Mouse (Mus musculus) cerebellum, postnatal 10 days (tissue): Measurements from ENCODE around the gene Nr1i2.
"Not testable (repeated sequence)": the region's sequence is repeated elsewhere in the genome, so short reads cannot be mapped to it uniquely, and the experiment has no call there.

ENCODE experiments used
- DNase-seq, 2 experiments: peaks; one replicate each; pipeline ENCODE4 v3.0.0; 2021; ENCODE audit warnings: mixed read lengths in 2 of 2

Nr1i2 gene

GRCm38 (mm10) chr16:38286541-38286940 is 8.1 kb downstream of the Nr1i2 start:
- DNase-seq, result peak; percentile 13 to 17

GRCm38 (mm10) chr16:38285801-38286200 is 8.8 kb downstream of the Nr1i2 start:
- DNase-seq, result no peak

GRCm38 (mm10) chr16:38283300-38283699 is 11.3 kb downstream of the Nr1i2 start:
- no peak for DNase-seq

- no peak for DNase-seq
These were observed 12.0 kb downstream of the Nr1i2 start for GRCm38 (mm10) chr16:38282559-38283160.

GRCm38 (mm10) chr16:38280951-38281350 is 13.7 kb downstream of the Nr1i2 start:
- no peak for DNase-seq

GRCm38 (mm10) chr16:38279794-38280193 is 14.8 kb downstream of the Nr1i2 start:
- DNase-seq, result no peak

- DNase-seq, result no peak
These were observed 19.9 kb downstream of the Nr1i2 start for GRCm38 (mm10) chr16:38274737-38275136.

GRCm38 (mm10) chr16:38272483-38272882 is 22.1 kb downstream of the Nr1i2 start:
- DNase-seq, result no peak

GRCm38 (mm10) chr16:38271601-38272000 is 23.0 kb downstream of the Nr1i2 start:
- no peak for DNase-seq

GRCm38 (mm10) chr16:38255927-38256326 is 38.7 kb downstream of the Nr1i2 start:
- DNase-seq, result no peak

- DNase-seq, result no peak
These were observed 39.5 kb downstream of the Nr1i2 start for GRCm38 (mm10) chr16:38255107-38255506.

- DNase-seq, result no peak
These were observed 40.6 kb downstream of the Nr1i2 start for GRCm38 (mm10) chr16:38254001-38254400.

GRCm38 (mm10) chr16:38250467-38250866 is 44.2 kb downstream of the Nr1i2 start:
- no peak for DNase-seq

GRCm38 (mm10) chr16:38248331-38248961 is 46.2 kb downstream of the Nr1i2 start:
- DNase-seq, result no peak

GRCm38 (mm10) chr16:38245849-38246585 is 48.6 kb downstream of the Nr1i2 start:
- DNase-seq, result no peak

GRCm38 (mm10) chr16:38245379-38245778 is 49.2 kb downstream of the Nr1i2 start:
- no peak for DNase-seq

- DNase-seq, result no peak
These were observed 50.5 kb downstream of the Nr1i2 start for GRCm38 (mm10) chr16:38244111-38244510.

- no peak for DNase-seq
These were observed 54.5 kb downstream of the Nr1i2 start for GRCm38 (mm10) chr16:38240167-38240566.

GRCm38 (mm10) chr16:38239729-38240128 is 54.9 kb downstream of the Nr1i2 start:
- DNase-seq, result peak; percentile 54 to 66

- DNase-seq, result no peak
These were observed 57.6 kb downstream of the Nr1i2 start for GRCm38 (mm10) chr16:38236936-38237585.

GRCm38 (mm10) chr16:38222491-38222890 is 72.1 kb downstream of the Nr1i2 start:
- not testable (repeated sequence) for DNase-seq

GRCm38 (mm10) chr16:38205272-38205671 is 89.4 kb downstream of the Nr1i2 start:
- no peak for DNase-seq
